Comparison of ENCODE assay signal across 8 mouse cellular contexts in the genomic region with DNA sequence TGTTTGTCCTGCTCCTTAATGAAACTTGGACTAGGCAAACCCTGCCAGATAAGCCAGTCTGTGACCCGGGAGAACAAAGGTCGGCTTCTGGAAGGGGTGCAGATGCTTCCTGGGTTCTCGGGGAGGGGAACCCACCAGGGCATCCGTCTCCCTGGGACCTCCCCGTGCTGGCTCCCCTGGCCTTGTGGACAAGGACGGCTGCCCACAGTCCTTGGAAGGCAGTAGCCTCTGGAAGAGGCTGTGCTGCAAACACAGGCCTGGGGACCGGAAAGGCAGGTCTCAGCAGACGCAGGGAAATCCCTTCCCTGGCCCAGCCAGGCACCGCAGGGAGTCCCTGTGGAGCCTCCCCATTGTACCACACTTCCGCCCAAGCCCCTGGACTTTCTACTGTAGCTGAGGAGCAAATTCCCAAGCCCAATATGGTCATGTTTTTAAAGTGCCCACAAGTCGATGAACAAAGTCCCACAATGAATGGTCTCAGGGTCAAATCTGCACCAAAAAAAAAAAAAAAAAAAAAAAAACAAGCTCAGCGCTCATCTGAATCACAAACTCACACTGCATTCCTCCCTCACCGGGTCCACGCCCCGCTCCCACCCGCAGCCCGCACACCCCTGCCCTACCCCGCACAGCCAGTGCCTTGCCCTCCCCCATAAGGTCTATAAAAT. TPM values are rescaled to one million over a fixed set of nuclear protein-coding genes. Genes with fewer than 3 reads are reported as not detected.
DNase-seq lines count a peak whose midpoint lies in the region; ATAC-seq and TF ChIP-seq lines count a peak whose summit lies in the region.
"Had no signal": no experiment of that assay in that cellular context is flagged by ENCODE, and none has a peak within 500 bp of the region (broad histone marks: within the 10 kb centered on the region; RNA-seq: fewer than 3 reads in every experiment).

No protein-coding gene starts in this region.

- H3K9me3 ChIP-seq in heart, postnatal 0 days (replicated peaks; ENCODE audit: control insufficient read depth, low read length): no peaks in the 10 kb centered on the region
- no peaks in the 10 kb centered on the region for H3K9me3 ChIP-seq in neural tube, embryonic 14.5 days (ENCODE audit: control insufficient read depth, low read length)
- H3K9me3 ChIP-seq: megakaryocyte, embryonic 14.5 days had no signal

- TF ChIP-seq EP300 in heart, postnatal 0 days (IDR thresholded peaks at IDR 0.05; ENCODE audit: low read depth): peak; percentile 44

- no peak for TF ChIP-seq CTCF in heart, postnatal 0 days (IDR thresholded peaks at IDR 0.05; ENCODE audit: low read depth)

- H3K4me2 ChIP-seq in heart, postnatal 0 days (ENCODE audit: low read depth, low read length): peak overlapping the region; percentile 21; the same call in 1 of the 2 replicates
- H3K4me2 ChIP-seq in neural tube, embryonic 14.5 days (ENCODE audit: low read depth, low read length): no peak overlapping the region

- no peaks in the 10 kb centered on the region for H3K36me3 ChIP-seq in heart, postnatal 0 days (replicated peaks; ENCODE audit: control insufficient read depth, insufficient read depth, low read length)
- no peaks in the 10 kb centered on the region for H3K36me3 ChIP-seq in neural tube, embryonic 14.5 days (ENCODE audit: control insufficient read depth, insufficient read depth, low read length)

- 26% methylated on average over 18 of the region's 18 CpGs for WGBS in heart, postnatal 0 days
- WGBS in neural tube, embryonic 14.5 days: 31% methylated on average over 18 of the region's 18 CpGs

- peaks cover 10% of the 10 kb centered on the region; the same call in 1 of the 2 replicates for H3K4me1 ChIP-seq in brown adipose tissue, adult 24 weeks (ENCODE audit: control insufficient read depth, insufficient read depth, insufficient read length, low read length)
- H3K4me1 ChIP-seq in heart, postnatal 0 days (ENCODE audit: control insufficient read depth, insufficient read depth): 0 out of 2 replicates have a peak, but pooled peaks cover 3% of the 10 kb centered on the region
- H3K4me1 ChIP-seq in neural tube, embryonic 14.5 days (ENCODE audit: control insufficient read depth, insufficient read depth, low read length): no peaks in the 10 kb centered on the region

- peak overlapping the region; percentile 84 for H3K27ac ChIP-seq in brown adipose tissue, adult 24 weeks (replicated peaks; ENCODE audit: low read depth, low read length)
- H3K27ac ChIP-seq in heart, postnatal 0 days (ENCODE audit: low read depth): peak overlapping the region; percentile 78
- H3K27ac ChIP-seq in neural tube, embryonic 14.5 days (ENCODE audit: low read depth, low read length): peak overlapping the region; percentile 44

- no peaks in the 10 kb centered on the region for H3K27me3 ChIP-seq in heart, postnatal 0 days (ENCODE audit: control insufficient read depth, insufficient read depth, low read length)
- no peaks in the 10 kb centered on the region for H3K27me3 ChIP-seq in neural tube, embryonic 14.5 days (ENCODE audit: control insufficient read depth, insufficient read depth, low read length)

- DNase-seq in R1 (ENCODE audit: low read depth, low spot score): peak; percentile 91
- peak; percentile 51 for DNase-seq in heart, postnatal 0 days (ENCODE audit: low spot score)
- peak; percentile 76 to 78 for DNase-seq in kidney, postnatal 36 days
- DNase-seq in cerebellum, postnatal 4 days (ENCODE audit: low spot score in 2 of 2): no peak

- ATAC-seq in heart, postnatal 0 days (ENCODE audit: insufficient read depth, low read depth): peak; percentile 87
- ATAC-seq in neural tube, embryonic 14.5 days (ENCODE audit: low read depth): no peak; the same call in 1 of the 2 replicates
- ATAC-seq in erythroid progenitor cell, adult 5-6 weeks (replicated peaks; ENCODE audit: low FRiP score, poor library complexity, severe bottlenecking): no peak

- no peak overlapping the region for H3K9ac ChIP-seq in heart, postnatal 0 days (replicated peaks; ENCODE audit: low read depth, low read length)
- H3K9ac ChIP-seq in neural tube, embryonic 14.5 days (replicated peaks; ENCODE audit: low read depth, low read length): no peak overlapping the region

- peak overlapping the region; percentile 45 for H3K4me3 ChIP-seq in brown adipose tissue, adult 24 weeks (ENCODE audit: insufficient read depth, low read depth, low read length)
- H3K4me3 ChIP-seq in heart, postnatal 0 days (ENCODE audit: low read depth, low read length): no peak overlapping the region
- no peak overlapping the region for H3K4me3 ChIP-seq in neural tube, embryonic 14.5 days (ENCODE audit: low read depth, low read length)
- H3K4me3 ChIP-seq: megakaryocyte, embryonic 14.5 days had no signal

RNA-seq across cellular contexts. Expression of a gene that starts 53.5 kb away (rescaled TPM):
- polyA plus RNA-seq in brown adipose tissue, adult 24 weeks (2012; ENCODE audit: insufficient read depth, insufficient read length, missing spikeins): not detected in 2 replicates
- total RNA-seq in heart, postnatal 0 days (2014; rRNA removed; ENCODE audit: low replicate concordance): not detected in 2 replicates
- polyA plus RNA-seq in heart, postnatal 0 days (2015; fragmentation: Nextera tagmentation; extraction: Ambion mirVana): not detected in 2 replicates
- not detected in 2 replicates for polyA plus RNA-seq in neural tube, embryonic 14.5 days (2014; fragmentation: Nextera tagmentation; extraction: Ambion mirVana)
- not detected in 2 replicates for total RNA-seq in erythroid progenitor cell, adult 5-6 weeks (2015; ENCODE audit: low replicate concordance)
- total RNA-seq in erythroid progenitor cell, adult 5-6 weeks (2017; ENCODE audit: low replicate concordance): not detected in 2 replicates

Comparison
In these comparisons a context has a peak if more than half of its experiments do, and no peak if none do; other contexts are left out.
1. DNase-seq: peak in R1 (single experiment), heart, postnatal 0 days (single experiment) and kidney, postnatal 36 days (2 of 2); none in cerebellum, postnatal 4 days (0 of 2).
2. Peak in every context shown above with its lines, with median percentiles within 50 percentile points of each other: H3K27ac ChIP-seq.